Mouse (Mus musculus) CD4-positive, CD25-positive, alpha-beta regulatory T cell, adult 2 months (primary cell): ENCODE data around the gene Tmem131l.
A peak's percentile ranks its signal among the peaks of the same experiment; 100 is the strongest.
"Not testable (repeated sequence)": the region's sequence is repeated elsewhere in the genome, so short reads cannot be mapped to it uniquely, and the experiment has no call there.

Source experiments
- DNase-seq: peaks from one replicate; pipeline ENCODE4 v3.0.0-alpha.2; 2012; ENCODE audit warnings: low read depth, low spot score

Tmem131l gene

GRCm38 (mm10) chr3:83915768-83916496, 124.0 kb downstream of the Tmem131l start:
- DNase-seq: peak; percentile 32

GRCm38 (mm10) chr3:83915102-83915501, 124.9 kb downstream of the Tmem131l start:
- DNase-seq: no peak

GRCm38 (mm10) chr3:83910707-83911106, 129.3 kb downstream of the Tmem131l start:
- no peak for DNase-seq

GRCm38 (mm10) chr3:83906185-83906584, 133.8 kb downstream of the Tmem131l start:
- DNase-seq: peak; percentile 24

- DNase-seq: no peak
These were observed 134.8 kb downstream of the Tmem131l start for GRCm38 (mm10) chr3:83905161-83905560.

- DNase-seq: no peak
These were observed 135.6 kb downstream of the Tmem131l start for GRCm38 (mm10) chr3:83904176-83904958.

- no peak for DNase-seq
These were observed 137.0 kb downstream of the Tmem131l start for GRCm38 (mm10) chr3:83902943-83903342.

- no peak for DNase-seq
These were observed 137.5 kb downstream of the Tmem131l start for GRCm38 (mm10) chr3:83902459-83902858.

GRCm38 (mm10) chr3:83900756-83901373, 139.1 kb downstream of the Tmem131l start:
- DNase-seq: no peak

- peak; percentile 51 for DNase-seq
These were observed 140.4 kb downstream of the Tmem131l start for GRCm38 (mm10) chr3:83899556-83899955.

GRCm38 (mm10) chr3:83898246-83898645, 141.7 kb downstream of the Tmem131l start:
- DNase-seq: no peak

- DNase-seq: peak; percentile 44
These were observed 144.2 kb downstream of the Tmem131l start for GRCm38 (mm10) chr3:83895811-83896210.

GRCm38 (mm10) chr3:83895111-83895510, 144.9 kb downstream of the Tmem131l start:
- no peak for DNase-seq

- DNase-seq: no peak
These were observed 154.8 kb downstream of the Tmem131l start for GRCm38 (mm10) chr3:83885163-83885562.

GRCm38 (mm10) chr3:83879261-83880050, 160.5 kb downstream of the Tmem131l start:
- not testable (repeated sequence) for DNase-seq

- DNase-seq: no peak
These were observed 161.2 kb downstream of the Tmem131l start for GRCm38 (mm10) chr3:83878801-83879200.

GRCm38 (mm10) chr3:83876299-83876698, 163.7 kb downstream of the Tmem131l start:
- DNase-seq: no peak

- not testable (repeated sequence) for DNase-seq
These were observed 164.9 kb downstream of the Tmem131l start for GRCm38 (mm10) chr3:83875078-83875477.

- DNase-seq: not testable (repeated sequence)
These were observed 167.1 kb downstream of the Tmem131l start for GRCm38 (mm10) chr3:83872853-83873252.

GRCm38 (mm10) chr3:83871962-83872361, 168.0 kb downstream of the Tmem131l start:
- not testable (repeated sequence) for DNase-seq

GRCm38 (mm10) chr3:83871559-83871958, 168.4 kb downstream of the Tmem131l start:
- DNase-seq: not testable (repeated sequence)
